Mouse (Mus musculus) midbrain, postnatal 0 days (tissue): ENCODE measurements around the gene Il23a. TPM values are rescaled to one million over a fixed set of nuclear protein-coding genes. Genes with fewer than 3 reads are reported as not detected.

Experiments used
- ATAC-seq: fragments of 200-750 bp; cut with Nextera tagmentation; 2 replicates; pipeline ENCODE4 v1.8.0; 2017; ENCODE audit warnings: moderate number of reproducible peaks, mild to moderate bottlenecking, moderate TSS enrichment, moderate library complexity; ENCODE audit not compliant: low FRiP score
- DNase-seq: peaks from one replicate; pipeline ENCODE4 v3.0.0-alpha.2; 2015; ENCODE audit warnings: low spot score
- H3K27ac ChIP-seq: fragments of 300-500 bp; sonication (generic); 2 replicates; pipeline ENCODE4 v1.5.1; 2014; ENCODE audit warnings: low read depth, mild to moderate bottlenecking, low read length, mixed read lengths
- H3K27me3 ChIP-seq: fragments of 300-500 bp; sonication (generic); 2 replicates; pipeline ENCODE4 v1.6.1; 2014; ENCODE audit warnings: low read length, control low read depth, mixed read lengths; ENCODE audit not compliant: insufficient read depth
- H3K36me3 ChIP-seq: fragments of 300-500 bp; sonication (generic); 2 replicates; pipeline ENCODE4 v1.6.1; 2014; ENCODE audit warnings: low read length, control low read depth, mixed read lengths; ENCODE audit not compliant: insufficient read depth
- H3K4me1 ChIP-seq: fragments of 300-500 bp; sonication (generic); 2 replicates; pipeline ENCODE4 v1.6.1; 2014; ENCODE audit warnings: mild to moderate bottlenecking, control low read depth, antibody characterized with exemption, low read length, mixed read lengths; ENCODE audit not compliant: insufficient read depth
- H3K4me2 ChIP-seq: fragments of 300-500 bp; sonication (generic); 2 replicates; pipeline ENCODE4 v1.6.1; 2014; ENCODE audit warnings: low read depth, mild to moderate bottlenecking, low read length, mixed read lengths; ENCODE audit not compliant: poor library complexity, severe bottlenecking
- H3K4me3 ChIP-seq: fragments of 300-500 bp; sonication (generic); 2 replicates; pipeline ENCODE4 v1.5.1; 2014; ENCODE audit warnings: low read depth, mild to moderate bottlenecking, low read length, moderate library complexity
- H3K9ac ChIP-seq: fragments of 300-500 bp; sonication (generic); replicated peaks from 2 replicates; pipeline ENCODE4 v1.6.1; 2014; ENCODE audit warnings: mild to moderate bottlenecking, low read length, moderate library complexity, mixed read lengths; ENCODE audit not compliant: poor library complexity, severe bottlenecking
- H3K9me3 ChIP-seq: fragments of 300-500 bp; sonication (generic); 2 replicates; pipeline ENCODE4 v1.6.1; 2016; ENCODE audit warnings: low read length, control low read depth
- CTCF ChIP-seq: IDR thresholded peaks from 2 replicates; pipeline ENCODE4 v1.5.1; 2016; ENCODE audit warnings: antibody characterized with exemption, mild to moderate bottlenecking
- WGBS: fragments of 180-500 bp; shearing (Covaris S2); extraction: QIAGEN DNeasy Blood & Tissue Kit; methylation state at CpG from one replicate; pipeline ENCODE4 v1.1.7; 2014; 5-methylcytosine and 5-hydroxymethylcytosine counted together
- polyA plus RNA-seq: library from polyadenylated mRNA; unstranded; fragments of >200 nt; fragmentation: Nextera tagmentation; extraction: Ambion mirVana; gene quantifications from 2 replicates; pipeline ENCODE4 v1.2.1, GENCODE M21; 2015
- total RNA-seq: library from RNA; depleted of rRNA; stranded (reverse); fragments of >200 nt; gene quantifications from 2 replicates; pipeline ENCODE4 v1.2.3, GENCODE M21; 2014

Gene Il23a
- total and polyA plus RNA-seq, 2 experiments from 2014 or later: not detected

DNA sequence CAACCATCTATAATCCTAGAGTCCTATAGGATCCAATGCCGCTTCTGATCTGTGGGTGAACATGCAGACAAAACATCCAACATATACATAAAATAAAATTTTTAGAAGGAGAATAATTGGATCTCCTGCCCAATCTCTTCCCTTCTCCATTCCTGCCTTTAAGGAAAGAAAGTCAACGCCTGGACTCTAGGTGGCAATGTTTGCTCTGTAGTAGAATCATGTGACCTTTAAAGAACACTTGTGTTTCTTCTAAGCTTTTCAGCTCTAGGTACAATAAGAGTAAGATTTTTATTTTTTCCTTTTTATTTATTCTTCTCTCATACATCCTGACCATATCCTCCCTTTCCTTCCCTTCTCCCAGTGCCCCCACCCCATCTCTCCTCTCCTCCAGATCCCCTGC, 26.7 kb downstream of the Il23a start:
- 69% methylated on average over 2 of the region's 2 CpGs for WGBS
- H3K4me3 ChIP-seq: no peak overlapping the region
- peak; percentile 45; the same call in 1 of the 2 replicates for TF ChIP-seq CTCF
- H3K4me2 ChIP-seq: no peak overlapping the region
- no peaks in the 10 kb centered on the region for H3K9me3 ChIP-seq
- H3K4me1 ChIP-seq: no peaks in the 10 kb centered on the region
- H3K27me3 ChIP-seq: no peaks in the 10 kb centered on the region
- no peak overlapping the region for H3K27ac ChIP-seq
- no peak overlapping the region for H3K9ac ChIP-seq
- DNase-seq (peak; percentile 12), ATAC-seq (no peak)
- H3K36me3 ChIP-seq: no peaks in the 10 kb centered on the region; the same call in 1 of the 2 replicates

DNA sequence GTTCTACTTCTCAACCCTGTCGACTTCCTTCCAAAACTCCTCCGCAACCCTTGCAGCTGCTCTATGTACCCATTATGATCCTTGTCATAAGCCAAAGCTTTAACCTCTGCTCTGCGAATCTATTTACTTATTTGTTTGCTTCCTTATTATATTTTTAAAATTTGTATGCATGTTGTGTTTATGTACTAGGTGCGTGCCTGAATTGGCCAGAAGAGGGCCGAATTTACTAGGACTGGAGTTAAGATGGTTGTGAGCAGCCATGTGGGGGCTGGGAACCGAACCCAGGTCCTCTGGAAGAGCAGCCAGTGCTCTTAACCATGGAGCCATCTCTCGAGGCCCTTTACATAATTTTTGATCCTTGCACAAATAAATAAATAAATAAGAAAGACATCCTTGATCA, 27.7 kb downstream of the Il23a start:
- Histone ChIP-seq H3K27ac (peak overlapping the region; percentile 68), H3K27me3 (no peaks in the 10 kb centered on the region), H3K4me1 (no peaks in the 10 kb centered on the region), H3K9me3 (no peaks in the 10 kb centered on the region), H3K4me3 (peak overlapping the region; percentile 82), H3K9ac (peak overlapping the region; percentile 68), H3K4me2 (peak overlapping the region; percentile 59), H3K36me3 (no peaks in the 10 kb centered on the region)
- no peak for DNase-seq
- ATAC-seq: no peak
- TF ChIP-seq CTCF: peak; percentile 48
- 44% methylated on average over 7 of the region's 7 CpGs for WGBS

DNA sequence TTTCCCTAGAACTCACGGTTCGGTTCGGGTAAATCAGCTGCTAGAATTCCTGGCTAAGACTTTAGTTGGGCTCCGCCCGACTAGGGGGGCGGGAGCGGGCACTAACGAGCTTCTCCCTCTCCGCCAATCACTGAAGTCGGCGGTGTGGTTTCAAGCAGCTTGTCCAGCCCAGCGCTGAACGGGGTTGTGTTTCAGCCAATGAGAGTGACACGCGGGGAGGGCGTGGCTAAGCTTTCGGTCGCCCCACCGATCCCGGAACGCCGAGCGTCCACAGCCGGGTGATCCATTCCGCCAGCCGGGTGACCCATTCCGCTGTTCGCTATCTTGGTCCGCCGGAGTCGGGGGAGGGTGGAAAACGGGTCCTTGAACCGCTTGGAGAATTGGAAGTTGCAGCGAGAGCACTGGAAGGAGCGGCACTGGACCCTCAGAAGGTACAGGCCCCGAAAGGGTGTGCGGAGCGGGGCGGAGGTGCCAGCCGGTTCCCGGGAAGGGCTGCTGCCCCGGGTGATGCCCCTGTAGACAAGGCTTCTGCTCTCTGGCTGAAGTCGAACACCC, 28.2 kb downstream of the Il23a start, which contains the start of gene Stat2:
Stat2 (plus strand) TSS at position 273 of the 555 bp plus-strand sequence.
- Histone ChIP-seq H3K4me2 (peak within 1 kb of the TSS; percentile 59), H3K27ac (peak within 1 kb of the TSS; percentile 68), H3K4me3 (peak within 1 kb of the TSS; percentile 82), H3K4me1 (no peaks in the 10 kb centered on the region), H3K27me3 (no peaks in the 10 kb centered on the region), H3K9me3 (no peaks in the 10 kb centered on the region), H3K36me3 (no peaks in the 10 kb centered on the region), H3K9ac (peak within 1 kb of the TSS; percentile 68)
- under 1% methylated on average over 43 of the region's 43 CpGs for WGBS
- DNase-seq: peak; percentile 99
- no peak for TF ChIP-seq CTCF
- peak; percentile 99 for ATAC-seq

DNA sequence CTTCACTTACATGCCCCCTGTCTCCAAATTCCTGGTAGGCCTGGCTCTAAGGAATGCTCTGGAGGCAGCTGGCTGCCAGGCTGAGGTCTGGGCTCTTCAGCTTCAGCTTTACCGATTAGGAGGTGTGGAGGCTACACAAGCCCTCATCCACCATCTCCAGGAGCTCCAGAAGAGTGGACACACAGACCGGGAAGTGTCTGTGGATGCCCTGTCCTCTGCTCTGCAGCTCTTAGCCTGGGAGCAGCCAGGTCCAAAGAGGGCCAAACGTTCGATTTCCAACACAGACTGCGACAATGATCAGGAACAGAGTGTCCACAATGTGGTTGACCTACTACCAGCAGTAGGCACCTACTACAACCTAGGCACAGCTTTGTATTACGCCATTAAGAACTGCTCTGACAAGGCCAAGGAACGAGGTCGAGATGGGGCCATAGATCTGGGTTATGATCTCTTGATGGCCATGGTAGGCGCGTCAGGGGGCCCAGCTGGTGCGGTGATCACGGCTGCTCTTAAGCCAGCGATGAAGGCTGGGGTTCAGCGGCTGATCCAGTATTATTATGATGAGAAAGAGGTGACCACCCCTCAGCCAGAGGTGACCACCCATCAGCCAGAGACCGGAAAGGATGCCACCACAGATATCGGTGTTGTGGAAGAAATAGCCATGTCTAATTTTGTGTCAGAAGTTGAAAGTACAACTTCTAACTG, 29.2 kb downstream of the Il23a start:
- no peaks in the 10 kb centered on the region for H3K36me3 ChIP-seq
- 93% methylated on average over 16 of the region's 16 CpGs for WGBS
- no peaks in the 10 kb centered on the region for H3K4me1 ChIP-seq
- ATAC-seq (no peak), DNase-seq (no peak)
- TF ChIP-seq CTCF: no peak
- H3K9me3 ChIP-seq: no peaks in the 10 kb centered on the region
- no peaks in the 10 kb centered on the region for H3K27me3 ChIP-seq
- peak overlapping the region; percentile 82; the same call in 1 of the 2 replicates for H3K4me3 ChIP-seq
- H3K9ac ChIP-seq: no peak overlapping the region
- peak overlapping the region; percentile 59; the same call in 1 of the 2 replicates for H3K4me2 ChIP-seq
- H3K27ac ChIP-seq: no peak overlapping the region

DNA sequence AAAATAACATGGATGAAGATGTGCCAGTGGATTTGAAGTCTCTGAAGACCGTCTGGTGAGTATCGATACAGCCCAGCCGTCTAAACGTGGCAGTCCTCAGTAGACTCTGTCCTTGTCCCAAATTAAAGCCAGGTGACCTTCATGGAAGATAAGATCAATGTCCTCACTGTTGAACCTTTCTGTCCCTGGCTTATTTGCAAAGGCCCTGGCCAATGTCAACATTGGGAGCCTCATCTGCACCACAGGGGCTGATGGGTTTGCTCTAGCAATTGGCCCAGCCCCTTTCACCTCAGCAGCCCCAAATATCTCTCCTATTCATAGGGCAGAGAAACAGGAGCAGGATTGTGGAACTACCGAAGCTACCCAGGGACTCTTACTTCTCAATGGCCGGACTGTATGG, 30.2 kb downstream of the Il23a start, which contains the start of gene Apof:
Apof (plus strand) TSS at position 301 of the 400 bp plus-strand sequence.
- Histone ChIP-seq H3K4me2 (no peak within 1 kb of the TSS), H3K4me3 (no peak within 1 kb of the TSS; the same call in 1 of the 2 replicates), H3K9me3 (no peaks in the 10 kb centered on the region), H3K27ac (no peak within 1 kb of the TSS), H3K9ac (no peak within 1 kb of the TSS), H3K36me3 (no peaks in the 10 kb centered on the region), H3K4me1 (no peaks in the 10 kb centered on the region), H3K27me3 (no peaks in the 10 kb centered on the region)
- ATAC-seq: no peak
- TF ChIP-seq CTCF: no peak
- no peak for DNase-seq
- 84% methylated on average over 6 of the region's 6 CpGs for WGBS
